Mouse (Mus musculus) MEL (cell line): ENCODE results near the gene Anxa9. TPM values are rescaled to one million over a fixed set of nuclear protein-coding genes. Genes with fewer than 3 reads are reported as not detected.

Source experiments
- DNase-seq: peaks from one replicate; pipeline ENCODE4 v3.0.0; 2011; ENCODE audit warnings: low read depth, low spot score
- H3K27ac ChIP-seq: 2 replicates; pipeline ENCODE4 v1.5.1; 2012; ENCODE audit warnings: low read depth, mild to moderate bottlenecking, control low read depth, low read length, moderate library complexity; ENCODE audit not compliant: control insufficient read depth
- H3K27me3 ChIP-seq, 2 experiments: fragments of 150-350 bp in 1 of 2; sonication (generic) in 1 of 2; 2 replicates each; pipeline ENCODE4 v1.6.1; 2012; ENCODE audit warnings: low read length in 2 of 2, mild to moderate bottlenecking in 2 of 2, improper control_type of control experiment in 1 of 2, moderate library complexity in 1 of 2; ENCODE audit not compliant: insufficient read depth in 2 of 2, control insufficient read depth in 1 of 2
- H3K36me3 ChIP-seq, 2 experiments: 2 replicates each; pipeline ENCODE4 v1.6.1; 2012 to 2014; ENCODE audit warnings: low read length in 2 of 2, improper control_type of control experiment in 1 of 2, inconsistent platforms in 1 of 2, mild to moderate bottlenecking in 1 of 2; ENCODE audit not compliant: insufficient read depth in 2 of 2, control insufficient read depth in 1 of 2
- H3K4me1 ChIP-seq, 2 experiments: fragments of 150-350 bp in 1 of 2; sonication (generic) in 1 of 2; 2 replicates each; pipeline ENCODE4 v1.6.1; 2012; ENCODE audit warnings: low read length in 2 of 2, improper control_type of control experiment in 1 of 2, mild to moderate bottlenecking in 1 of 2; ENCODE audit not compliant: insufficient read depth in 2 of 2, control insufficient read depth in 1 of 2
- H3K4me3 ChIP-seq, 2 experiments: fragments of 150-350 bp in 1 of 2; sonication (generic) in 1 of 2; 2 replicates each; pipeline ENCODE4 v1.5.1; 2012; ENCODE audit warnings: low read depth in 2 of 2, low read length in 2 of 2, mild to moderate bottlenecking in 2 of 2, moderate library complexity in 2 of 2, control low read depth in 1 of 2, improper control_type of control experiment in 1 of 2; ENCODE audit not compliant: control insufficient read depth in 1 of 2, insufficient read depth in 1 of 2
- H3K79me2 ChIP-seq: 2 replicates; pipeline ENCODE4 v1.6.1; 2012; ENCODE audit warnings: mild to moderate bottlenecking, low read length, moderate library complexity; ENCODE audit not compliant: control insufficient read depth, poor library complexity, insufficient read depth
- H3K9ac ChIP-seq: 2 replicates; pipeline ENCODE4 v1.6.1; 2012; ENCODE audit warnings: low read depth, mild to moderate bottlenecking, control low read depth, low read length, moderate library complexity; ENCODE audit not compliant: control insufficient read depth, poor library complexity, severe bottlenecking
- H3K9me3 ChIP-seq: fragments of 150-350 bp; sonication (generic); replicated peaks from 2 replicates; pipeline ENCODE4 v1.6.1; 2012; ENCODE audit warnings: mild to moderate bottlenecking, low read length, improper control_type of control experiment, moderate library complexity; ENCODE audit not compliant: insufficient read depth
- CHD2 ChIP-seq: IDR thresholded peaks from 2 replicates; pipeline ENCODE4 v1.6.1; 2011; ENCODE audit warnings: low read length, improper control_type of control experiment
- E2F4 ChIP-seq: IDR thresholded peaks from 2 replicates; pipeline ENCODE4 v1.6.1; 2011; ENCODE audit warnings: low read depth, low read length, improper control_type of control experiment, borderline replicate concordance
- ELF1 ChIP-seq: IDR thresholded peaks from 2 replicates; pipeline ENCODE4 v1.6.1; 2014; ENCODE audit warnings: low read depth, mild to moderate bottlenecking, inconsistent platforms, low read length, improper control_type of control experiment, moderate library complexity
- ETS1 ChIP-seq: IDR thresholded peaks from 2 replicates; pipeline ENCODE4 v1.6.1; 2012; ENCODE audit warnings: low read depth, mild to moderate bottlenecking, inconsistent platforms, low read length, improper control_type of control experiment, moderate library complexity
- GABPA ChIP-seq: IDR thresholded peaks from 2 replicates; pipeline ENCODE4 v1.6.1; 2012; ENCODE audit warnings: low read depth, mild to moderate bottlenecking, inconsistent platforms, low read length, improper control_type of control experiment, moderate library complexity
- GATA1 ChIP-seq: IDR thresholded peaks from 2 replicates; pipeline ENCODE4 v1.6.1; 2011; ENCODE audit warnings: low read depth, low read length, improper control_type of control experiment
- JUND ChIP-seq: IDR thresholded peaks from 2 replicates; pipeline ENCODE4 v1.6.1; 2011; ENCODE audit warnings: low read depth, mild to moderate bottlenecking, improper control_type of control experiment, low read length
- MAX ChIP-seq: IDR thresholded peaks from 2 replicates; pipeline ENCODE4 v1.6.1; 2011; ENCODE audit warnings: low read length, improper control_type of control experiment
- NRF1 ChIP-seq: IDR thresholded peaks from 2 replicates; pipeline ENCODE4 v1.6.1; 2014; ENCODE audit warnings: low read depth, mild to moderate bottlenecking, inconsistent platforms, low read length, improper control_type of control experiment, moderate library complexity; ENCODE audit not compliant: poor library complexity, insufficient read depth, severe bottlenecking
- POLR2A ChIP-seq, 2 experiments: IDR thresholded peaks; 2 replicates each; pipeline ENCODE4 v1.6.1; 2011 to 2012; ENCODE audit warnings: low read length in 2 of 2, mild to moderate bottlenecking in 2 of 2, control low read depth in 1 of 2, improper control_type of control experiment in 1 of 2, low read depth in 1 of 2, moderate library complexity in 1 of 2; ENCODE audit not compliant: control insufficient read depth in 1 of 2, insufficient read depth in 1 of 2, poor library complexity in 1 of 2
- POLR2AphosphoS2 ChIP-seq: IDR thresholded peaks from 2 replicates; pipeline ENCODE4 v1.6.1; 2011; ENCODE audit warnings: low read length, improper control_type of control experiment
- POLR2AphosphoS5 ChIP-seq: IDR thresholded peaks from 2 replicates; pipeline ENCODE4 v1.6.1; 2012; ENCODE audit warnings: low read depth, borderline replicate concordance, mild to moderate bottlenecking, inconsistent platforms, low read length, moderate library complexity, mixed read lengths
- SMC3 ChIP-seq: IDR thresholded peaks from 2 replicates; pipeline ENCODE4 v1.6.1; 2011; ENCODE audit warnings: low read depth, low read length, improper control_type of control experiment
- TAL1 ChIP-seq: IDR thresholded peaks from 2 replicates; pipeline ENCODE4 v1.6.1; 2012; ENCODE audit warnings: mild to moderate bottlenecking, inconsistent platforms, low read length, moderate library complexity, mixed read lengths
- TCF12 ChIP-seq: IDR thresholded peaks from 2 replicates; pipeline ENCODE4 v1.6.1; 2014; ENCODE audit warnings: low read depth, mild to moderate bottlenecking, inconsistent platforms, low read length, improper control_type of control experiment, moderate library complexity
- USF1 ChIP-seq: IDR thresholded peaks from 2 replicates; pipeline ENCODE4 v1.6.1; 2014; ENCODE audit warnings: low read depth, mild to moderate bottlenecking, inconsistent platforms, low read length, improper control_type of control experiment, moderate library complexity
- ZC3H11A ChIP-seq: IDR thresholded peaks from 2 replicates; pipeline ENCODE4 v1.6.1; 2012; ENCODE audit warnings: low read depth, mild to moderate bottlenecking, inconsistent platforms, low read length, improper control_type of control experiment
- ZMIZ1 ChIP-seq: IDR thresholded peaks from 2 replicates; pipeline ENCODE4 v1.6.1; 2012; ENCODE audit warnings: low read depth, mild to moderate bottlenecking, inconsistent platforms, low read length, improper control_type of control experiment, moderate library complexity
- ZNF384 ChIP-seq: IDR thresholded peaks from 2 replicates; pipeline ENCODE4 v1.6.1; 2012; ENCODE audit warnings: low read depth, mild to moderate bottlenecking, inconsistent platforms, low read length, improper control_type of control experiment
- polyA plus RNA-seq, 2 experiments: library from polyadenylated mRNA; stranded (reverse) in 1 of 2; unstranded in 1 of 2; fragments of >175 nt in 1 of 2; fragments of >200 nt in 1 of 2; gene quantifications; 2 replicates each; pipeline versions ENCODE4 v1.2.1 to v1.2.4; 2012; ENCODE audit warnings: low replicate concordance in 2 of 2, low read depth in 1 of 2; ENCODE audit not compliant: insufficient read length in 2 of 2, insufficient read depth in 1 of 2, missing spikeins in 1 of 2
- total RNA-seq: library from RNA; depleted of rRNA; stranded (reverse); fragments of 300-350 nt; gene quantifications from 2 replicates; pipeline ENCODE4 v1.2.3, GENCODE M21; 2012

Anxa9 gene
- total and polyA plus RNA-seq, 3 experiments: 7.7 to 33.9 TPM; not detected in 1

DNA sequence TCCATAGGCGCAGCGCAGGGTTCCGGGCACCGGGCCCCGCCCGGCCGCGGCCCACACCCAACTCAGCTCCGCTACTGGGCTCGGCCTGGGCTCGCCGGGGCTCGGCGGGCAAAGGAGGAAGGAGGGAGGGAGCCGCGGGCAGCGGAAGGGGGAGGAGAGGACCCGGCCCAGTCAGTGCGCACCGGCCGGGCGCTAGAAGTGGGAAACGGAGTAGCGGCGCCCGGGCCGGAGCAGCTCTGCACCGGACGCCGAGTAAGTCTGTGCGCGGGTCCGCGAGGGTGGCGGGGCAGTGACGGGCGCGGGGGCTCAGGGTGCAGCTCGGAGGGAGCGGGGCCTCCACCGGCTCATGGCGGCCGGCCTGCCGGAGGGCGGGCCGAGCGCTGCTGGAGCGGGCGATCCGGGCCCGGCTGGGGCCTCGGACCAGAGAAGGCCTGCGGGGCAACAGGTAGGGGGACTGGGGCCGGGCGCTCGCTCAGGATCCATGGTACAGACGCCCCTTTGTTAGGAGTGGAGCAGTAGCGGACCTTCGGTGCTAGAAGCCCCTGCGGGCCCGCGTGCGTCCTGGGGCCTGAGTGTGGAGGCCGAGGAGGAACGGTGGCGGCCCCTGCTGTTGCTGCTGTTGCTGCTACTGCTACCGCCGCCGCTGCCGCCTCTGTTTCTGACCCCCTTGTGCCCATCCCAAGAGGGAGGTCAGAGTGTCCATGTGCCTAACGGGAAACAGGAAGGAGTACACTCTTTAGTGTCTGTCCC, 8.3 kb upstream of the Anxa9 start:
- peak overlapping the region; percentile 89 for H3K9ac ChIP-seq
- H3K9me3 ChIP-seq: no peaks in the 10 kb centered on the region
- H3K4me1 ChIP-seq: peaks cover 24 to 48% of the 10 kb centered on the region in 2 experiments
- TF ChIP-seq SMC3 (no peak), ETS1 (no peak), POLR2AphosphoS5 (peak; percentile 76), ZMIZ1 (no peak)
- DNase-seq: peak; percentile 94
- no peaks in the 10 kb centered on the region for H3K27me3 ChIP-seq
- H3K36me3 ChIP-seq: peaks cover 14 to 45% of the 10 kb centered on the region in 2 experiments
- peak overlapping the region; percentile 85 for H3K4me3 ChIP-seq
- peak overlapping the region; percentile 95 for H3K27ac ChIP-seq
- peaks cover 68% of the 10 kb centered on the region for H3K79me2 ChIP-seq

DNA sequence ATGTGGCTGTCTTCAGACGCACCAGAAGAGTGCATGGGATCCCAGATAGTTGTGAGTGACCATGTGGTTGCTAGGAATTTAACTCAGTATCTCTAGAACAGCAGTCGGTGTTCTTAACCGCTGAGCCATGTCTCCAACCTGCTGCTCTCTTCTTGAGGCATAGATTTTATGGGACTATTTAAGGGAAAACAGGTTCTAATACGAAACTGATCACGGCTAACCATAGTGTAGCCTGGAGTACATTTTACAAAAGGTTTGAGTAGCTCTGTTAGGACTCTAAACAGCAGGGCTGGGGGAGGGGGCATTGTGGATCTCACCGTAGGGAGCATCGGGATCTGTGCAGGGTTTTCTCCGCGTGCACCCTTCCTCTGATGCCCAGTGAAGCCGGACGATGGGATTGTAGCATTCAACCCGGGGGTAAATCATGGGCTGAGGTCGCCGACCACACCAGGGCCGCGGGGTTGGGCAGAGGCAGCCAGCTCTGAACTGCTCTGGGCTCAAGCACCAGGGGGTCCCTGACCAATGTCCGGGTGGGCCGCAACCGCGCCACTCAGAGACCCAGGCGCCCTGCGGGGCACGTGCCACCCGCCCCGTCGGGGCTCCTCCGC, 7.6 kb upstream of the Anxa9 start, which contains the start of gene Cers2:
Cers2 (plus strand) TSS at position 306 of the 608 bp plus-strand sequence.
- Histone ChIP-seq H3K36me3 (peaks cover 7 to 51% of the 10 kb centered on the region in 2 experiments), H3K4me3 (peak within 1 kb of the TSS; percentile 85), H3K27ac (peak within 1 kb of the TSS; percentile 95), H3K9me3 (no peaks in the 10 kb centered on the region), H3K4me1 (peaks cover 25 to 52% of the 10 kb centered on the region in 2 experiments), H3K9ac (peak within 1 kb of the TSS; percentile 89), H3K27me3 (no peaks in the 10 kb centered on the region), H3K79me2 (peaks cover 61% of the 10 kb centered on the region)
- TF ChIP-seq ZNF384 (no peak), GATA1 (no peak), TAL1 (peak; percentile 65)
- peak; percentile 85 for DNase-seq

DNA sequence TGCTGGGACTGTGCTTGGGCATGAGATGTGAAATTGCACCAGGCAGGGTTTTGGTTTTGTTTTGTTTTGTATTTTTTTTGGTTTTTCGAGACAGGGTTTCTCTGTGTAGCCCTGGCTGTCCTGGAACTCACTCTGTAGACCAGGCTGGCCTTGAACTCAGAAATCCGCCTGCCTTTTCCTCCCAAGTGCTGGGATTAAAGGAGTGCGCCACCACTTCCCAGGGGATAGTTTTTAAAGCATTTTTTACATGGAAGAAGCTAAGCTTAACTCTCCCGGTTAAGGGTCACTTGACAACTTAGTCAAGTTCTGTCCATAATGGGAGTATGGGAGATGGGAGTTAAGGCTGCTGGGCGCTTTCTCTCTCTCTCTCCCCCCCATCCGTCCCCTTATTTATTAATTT, 7.1 kb upstream of the Anxa9 start:
- H3K9me3 ChIP-seq: no peaks in the 10 kb centered on the region
- peak overlapping the region; percentile 95 for H3K27ac ChIP-seq
- H3K4me1 ChIP-seq: peaks cover 23 to 50% of the 10 kb centered on the region in 2 experiments
- peaks cover 58% of the 10 kb centered on the region for H3K79me2 ChIP-seq
- H3K27me3 ChIP-seq: no peaks in the 10 kb centered on the region
- H3K9ac ChIP-seq: peak overlapping the region; percentile 89
- TF ChIP-seq CHD2 (no peak), POLR2A (IDR thresholded peaks at IDR 0.05; ENCODE audit: control insufficient read depth in 1 of 2, insufficient read depth in 1 of 2, low read depth in 1 of 2, low read length in 2 of 2, poor library complexity in 1 of 2) (no peak), USF1 (no peak), ZC3H11A (no peak), JUND (no peak), ZMIZ1 (no peak), ELF1 (no peak), NRF1 (no peak), MAX (no peak), GATA1 (no peak), TCF12 (no peak), GABPA (no peak), E2F4 (no peak), POLR2AphosphoS2 (no peak)
- peak overlapping the region; percentile 85 for H3K4me3 ChIP-seq
- H3K36me3 ChIP-seq: peaks cover 3 to 46% of the 10 kb centered on the region in 2 experiments
- DNase-seq: no peak
